Mouse (Mus musculus): ENCODE measurements around the gene Slain2. TPM values are rescaled to one million over a fixed set of nuclear protein-coding genes. Genes with fewer than 3 reads are reported as not detected.

Slain2 gene
- polyA plus RNA-seq, 1 experiment from 2014 or later, result 17.2 TPM

DNA sequence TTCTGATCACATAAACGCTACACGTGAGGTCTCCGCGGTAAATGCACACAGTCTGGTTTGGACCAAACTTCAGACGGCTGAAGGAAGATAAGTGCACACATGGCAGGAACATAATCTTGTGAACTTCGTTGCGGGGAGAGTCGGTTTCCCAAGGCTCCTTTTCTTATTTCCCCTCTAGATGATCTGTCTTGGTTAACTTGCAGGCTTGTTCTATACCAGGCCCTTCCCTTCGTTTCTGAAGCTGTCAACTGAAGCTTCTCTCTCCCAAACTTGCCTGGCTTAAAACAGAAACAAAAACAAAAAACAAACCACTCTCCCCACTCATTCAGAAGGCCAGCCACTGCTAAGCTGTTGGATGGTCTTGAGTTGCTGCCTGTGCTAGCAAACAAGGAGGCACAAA is 100.6 kb downstream of the Slain2 start:
- H3K9ac ChIP-seq, result no peak overlapping the region
- 27% methylated on average over 9 of the region's 9 CpGs for WGBS
- H3K4me1 ChIP-seq, result peaks cover 6% of the 10 kb centered on the region
- H3K9me3 ChIP-seq (replicated peaks), result no peaks in the 10 kb centered on the region
- H3K36me3 ChIP-seq, result no peaks in the 10 kb centered on the region
- H3K27me3 ChIP-seq, result peaks cover 22% of the 10 kb centered on the region
- no peak overlapping the region for H3K4me2 ChIP-seq (replicated peaks)
- no peak overlapping the region for H3K4me3 ChIP-seq (replicated peaks)
- ATAC-seq (ENCODE audit: insufficient number of reproducible peaks, low FRiP score, low TSS enrichment, low read depth), result no peak
- H3K27ac ChIP-seq (replicated peaks), result no peak overlapping the region

DNA sequence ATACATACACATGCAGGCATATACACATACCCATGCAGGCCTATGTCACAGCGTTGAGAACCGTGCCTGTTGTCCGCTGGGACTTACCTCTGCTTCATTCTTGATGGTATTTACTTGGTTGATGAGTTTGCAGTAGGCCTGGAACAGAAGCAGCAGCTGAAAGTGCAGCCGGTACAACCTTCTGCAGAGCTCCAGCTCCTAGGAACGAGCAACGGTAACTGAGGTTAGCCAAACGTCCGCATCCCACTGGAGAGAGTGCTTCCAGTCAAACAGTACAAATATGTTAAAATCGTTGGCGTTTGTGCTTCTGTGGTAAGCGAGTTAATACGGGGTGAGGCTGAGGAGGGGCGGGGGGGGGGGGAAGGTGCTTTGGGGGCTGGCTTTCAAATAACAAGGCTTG is 109.7 kb downstream of the Slain2 start:
- Histone ChIP-seq H3K9me3 (replicated peaks) (no peaks in the 10 kb centered on the region), H3K9ac (no peak overlapping the region), H3K27me3 (no peaks in the 10 kb centered on the region), H3K36me3 (peaks cover 19% of the 10 kb centered on the region), H3K4me2 (replicated peaks) (no peak overlapping the region), H3K27ac (replicated peaks) (no peak overlapping the region), H3K4me3 (replicated peaks) (no peak overlapping the region), H3K4me1 (no peaks in the 10 kb centered on the region)
- ATAC-seq (ENCODE audit: insufficient number of reproducible peaks, low FRiP score, low TSS enrichment, low read depth), result no peak
- WGBS, result 80% methylated on average over 13 of the region's 13 CpGs

Other genes starting within 250 kb of the Slain2 start
- gene Txk, start 161.5 kb upstream of the Slain2 start, polyA plus RNA-seq (2015; fragmentation: Nextera tagmentation; extraction: Ambion mirVana), result 0.18 and 0.23 TPM in 2 replicates
- gene Tec, start 45.8 kb upstream of the Slain2 start, polyA plus RNA-seq (2015; fragmentation: Nextera tagmentation; extraction: Ambion mirVana), result 7.4 and 7.9 TPM in 2 replicates
- gene Gm10135, start 60.4 kb downstream of the Slain2 start, polyA plus RNA-seq (2015; fragmentation: Nextera tagmentation; extraction: Ambion mirVana), result not detected in 2 replicates
- 0.31 and 0.66 TPM in 2 replicates for gene Slc10a4, start 92.6 kb downstream of the Slain2 start, polyA plus RNA-seq (2015; fragmentation: Nextera tagmentation; extraction: Ambion mirVana)